Mouse (Mus musculus) stomach, postnatal 0 days (tissue): ENCODE measurements at regions not wholly inside any gene's neighbourhood (a gene's known extent, or its start where the extent isn't known, plus 50 kb on each side); places are given as distances from the start of the nearest gene placed in this dataset.

Experiments
- CTCF ChIP-seq: IDR thresholded peaks from 2 replicates; pipeline ENCODE4 v1.5.1; 2016; ENCODE audit warnings: antibody characterized with exemption, low read depth, mild to moderate bottlenecking, moderate library complexity
- EP300 ChIP-seq: optimal IDR thresholded peaks from 2 replicates; pipeline ENCODE3; 2016; ENCODE audit warnings: antibody characterized with exemption

GRCm38 (mm10) chr17:7625746-7626145 lies 201.4 kb downstream of the Fndc1 start:
- TF ChIP-seq CTCF (no peak), EP300 (no peak)
